ENCODE assay signal across 8 mouse cellular contexts in genomic region chr9:62123496-62123895, GRCm38 (mm10). TPM values are rescaled to one million over a fixed set of nuclear protein-coding genes. Genes with fewer than 3 reads are reported as not detected.
DNase-seq lines count a peak whose midpoint lies in the region; ATAC-seq and TF ChIP-seq lines count a peak whose summit lies in the region.

No protein-coding gene starts in this region.

- 68% methylated on average over 3 of the region's 3 CpGs for WGBS in heart, embryonic 11.5 days (ENCODE audit: insufficient replicate concordance)
- 46% methylated on average over 3 of the region's 3 CpGs for WGBS in forebrain, embryonic 15.5 days
- 59% methylated on average over 3 of the region's 3 CpGs for WGBS in liver, embryonic 14.5 days (ENCODE audit: insufficient replicate concordance)

- H3K36me3 ChIP-seq in heart, embryonic 11.5 days (ENCODE audit: control insufficient read depth, insufficient read depth, low read length) = no peaks in the 10 kb centered on the region
- H3K36me3 ChIP-seq in ES-E14 (ENCODE audit: control insufficient read depth, insufficient read depth, low read length, poor library complexity, severe bottlenecking) = no peaks in the 10 kb centered on the region
- no peaks in the 10 kb centered on the region for H3K36me3 ChIP-seq in forebrain, embryonic 15.5 days
- no peaks in the 10 kb centered on the region for H3K36me3 ChIP-seq in liver, embryonic 14.5 days (replicated peaks; ENCODE audit: control insufficient read depth, insufficient read depth, low read depth)

- no peak for ATAC-seq in heart, embryonic 11.5 days (replicated peaks; ENCODE audit: insufficient number of reproducible peaks, low FRiP score, low TSS enrichment)
- ATAC-seq in forebrain, embryonic 15.5 days (replicated peaks) = no peak
- ATAC-seq in liver, embryonic 14.5 days (ENCODE audit: insufficient read depth) = no peak
- no peak for ATAC-seq in activated CD4-positive, CD25-positive, alpha-beta regulatory T cell, adult 4 months

- no peaks in the 10 kb centered on the region for H3K4me1 ChIP-seq in heart, embryonic 11.5 days (ENCODE audit: control insufficient read depth, insufficient read depth, low read length)
- peaks cover 1 to 3% of the 10 kb centered on the region in 2 experiments; a peak in 1 of 4 replicates for H3K4me1 ChIP-seq in ES-E14 (ENCODE audit: control insufficient read depth in 2 of 2, insufficient read depth in 2 of 2, low read length in 2 of 2, poor library complexity in 1 of 2)
- peaks cover 22% of the 10 kb centered on the region for H3K4me1 ChIP-seq in forebrain, embryonic 15.5 days
- peaks cover 5 to 7% of the 10 kb centered on the region in 2 experiments; a peak in 3 of 4 replicates for H3K4me1 ChIP-seq in liver, embryonic 14.5 days (replicated peaks; ENCODE audit: control insufficient read depth in 2 of 2, insufficient read depth in 2 of 2, low read length in 1 of 2)

- peak overlapping the region; percentile 84 for H3K4me3 ChIP-seq in heart, embryonic 11.5 days (ENCODE audit: low read depth, low read length)
- peak overlapping the region; percentile 68 to 79 for H3K4me3 ChIP-seq in ES-E14 (ENCODE audit: insufficient read depth in 1 of 2, low read depth in 1 of 2, low read length in 2 of 2, poor library complexity in 1 of 2, severe bottlenecking in 1 of 2)
- H3K4me3 ChIP-seq in forebrain, embryonic 15.5 days = peak overlapping the region; percentile 63
- peak overlapping the region; percentile 81 to 84 for H3K4me3 ChIP-seq in liver, embryonic 14.5 days (ENCODE audit: insufficient read depth in 1 of 2, low read depth in 2 of 2, low read length in 2 of 2)

- 0 out of 2 replicates have a peak, but pooled peaks cover 2% of the 10 kb centered on the region for H3K27me3 ChIP-seq in heart, embryonic 11.5 days (ENCODE audit: control insufficient read depth, insufficient read depth, low read length)
- H3K27me3 ChIP-seq in forebrain, embryonic 15.5 days = no peaks in the 10 kb centered on the region
- peaks cover 2% of the 10 kb centered on the region; the same call in 1 of the 2 replicates for H3K27me3 ChIP-seq in liver, embryonic 14.5 days (ENCODE audit: control insufficient read depth, insufficient read depth, low read length)

- 0 out of 2 replicates have a peak overlapping the region, but pooled peaks have one; percentile 57 for H3K27ac ChIP-seq in heart, embryonic 11.5 days (ENCODE audit: low read depth, low read length)
- no peak overlapping the region for H3K27ac ChIP-seq in ES-E14 (ENCODE audit: insufficient read depth, low read depth, low read length, poor library complexity, severe bottlenecking)
- peak overlapping the region; percentile 46; the same call in 1 of the 2 replicates for H3K27ac ChIP-seq in forebrain, embryonic 15.5 days (replicated peaks)
- H3K27ac ChIP-seq in liver, embryonic 14.5 days = peak overlapping the region; percentile 53; the same call in 1 of the 2 replicates

- H3K9ac ChIP-seq in heart, embryonic 11.5 days (ENCODE audit: low read depth, low read length) = peak overlapping the region; percentile 74
- peak overlapping the region; percentile 86; the same call in 1 of the 2 replicates for H3K9ac ChIP-seq in ES-E14 (ENCODE audit: insufficient read depth, low read depth, low read length, poor library complexity, severe bottlenecking)
- H3K9ac ChIP-seq in forebrain, embryonic 15.5 days (replicated peaks) = peak overlapping the region; percentile 46
- peak overlapping the region; percentile 71 for H3K9ac ChIP-seq in liver, embryonic 14.5 days (replicated peaks)

- no peak for TF ChIP-seq CTCF in liver, embryonic 14.5 days (IDR thresholded peaks at IDR 0.05; ENCODE audit: low read depth)

- TF ChIP-seq EP300 in liver, embryonic 14.5 days (IDR thresholded peaks at IDR 0.05; ENCODE audit: low read depth) = no peak

- in situ Hi-C loops in ES-E14 (cut with MboI; ENCODE audit: low sequenced_read_pairs in 2 of 2, unreplicated experiment in 2 of 2) = no loop called here

- intact Hi-C loops in heart, postnatal 14 days (cut with DNase I) = loop anchor here (5.0 to 10.0 kb wide), 2 partner anchors 119 to 159 kb away; no protein-coding TSS in a partner anchor

- no peaks in the 10 kb centered on the region for H3K9me3 ChIP-seq in heart, embryonic 11.5 days (replicated peaks; ENCODE audit: control insufficient read depth, low read length)
- no peaks in the 10 kb centered on the region for H3K9me3 ChIP-seq in ES-E14 (ENCODE audit: control insufficient read depth, insufficient read depth, low read depth, low read length)
- no peaks in the 10 kb centered on the region for H3K9me3 ChIP-seq in forebrain, embryonic 15.5 days
- H3K9me3 ChIP-seq in liver, embryonic 14.5 days (ENCODE audit: control insufficient read depth, low read length) = no peaks in the 10 kb centered on the region

- peak overlapping the region; percentile 73 for H3K4me2 ChIP-seq in heart, embryonic 11.5 days
- peak overlapping the region; percentile 52 for H3K4me2 ChIP-seq in forebrain, embryonic 15.5 days (replicated peaks)
- H3K4me2 ChIP-seq in liver, embryonic 14.5 days (ENCODE audit: low read depth) = peak overlapping the region; percentile 99

- DNase-seq in heart, postnatal 14 days = no peak
- DNase-seq in ES-E14 (ENCODE audit: low read depth, low spot score) = no peak
- DNase-seq in liver, embryonic 14.5 days (ENCODE audit: low read depth in 3 of 3, low spot score in 3 of 3) = no peak
- no peak for DNase-seq in layer of hippocampus, adult 11-12 months (ENCODE audit: low spot score)
- DNase-seq in frontal cortex, postnatal 14 days (ENCODE audit: low spot score in 2 of 2) = no peak

TF ChIP-seq in ES-E14, 5 proteins besides CTCF, POLR2A, EP300 and RAD21:
- TF ChIP-seq ZNF384 (IDR thresholded peaks at IDR 0.05; ENCODE audit: low read depth, low read length) (no peak), ZC3H11A (IDR thresholded peaks at IDR 0.05; ENCODE audit: borderline replicate concordance, low read depth, low read length) (no peak), MAFK (IDR thresholded peaks at IDR 0.05; ENCODE audit: insufficient read depth, low read depth, low read length) (no peak), CHD2 (IDR thresholded peaks at IDR 0.05; ENCODE audit: low read depth, low read length) (no peak), HCFC1 (IDR thresholded peaks at IDR 0.05; ENCODE audit: borderline replicate concordance, insufficient read depth, low read length) (no peak)

RNA-seq across cellular contexts. Expression of gene Glce, which starts 1.0 kb away (rescaled TPM):
- polyA plus RNA-seq in heart, embryonic 11.5 days (2014; fragmentation: Nextera tagmentation; extraction: Ambion mirVana) = 10.7 and 15.4 TPM in 2 replicates
- 10 to 100 TPM; 11.5 to 12.0 TPM for total RNA-seq in heart, postnatal 14 days (2021)
- 44.8 and 52.6 TPM in 2 replicates for total RNA-seq in ES-E14 (2012; rRNA removed)
- 16.4 and 17.4 TPM in 2 replicates for polyA plus RNA-seq in forebrain, embryonic 15.5 days (2015; fragmentation: Nextera tagmentation; extraction: Ambion mirVana)
- polyA plus RNA-seq in liver, embryonic 14.5 days (2012; rRNA removed) = 1.9 and 2.7 TPM in 2 replicates
- 5.6 and 7.4 TPM in 2 replicates for polyA plus RNA-seq in liver, embryonic 14.5 days (2014; fragmentation: Nextera tagmentation; extraction: Ambion mirVana)
- polyA plus RNA-seq in activated CD4-positive, CD25-positive, alpha-beta regulatory T cell, adult 4 months (2017; shearing (Covaris generic)) = 1 to 10 TPM; 4.7 to 5.4 TPM
